Mouse (Mus musculus) kidney, postnatal 0 days (tissue): ENCODE measurements at regions not wholly inside any gene's neighbourhood (a gene's known extent, or its start where the extent isn't known, plus 50 kb on each side); places are given as distances from the start of the nearest gene placed in this dataset.

Experiments used
- ATAC-seq: fragments of 200-750 bp; cut with Nextera tagmentation; replicated peaks from 2 replicates; pipeline ENCODE4 v1.8.0; 2017; ENCODE audit warnings: low read depth, moderate number of reproducible peaks, moderate TSS enrichment, moderate library complexity; ENCODE audit not compliant: low FRiP score
- DNase-seq: peaks from one replicate; pipeline ENCODE4 v3.0.0-alpha.2; 2016; ENCODE audit warnings: low spot score
- H3K27ac ChIP-seq: fragments of 300-500 bp; sonication (generic); 2 replicates; pipeline ENCODE4 v1.5.1; 2014; ENCODE audit warnings: mild to moderate bottlenecking
- H3K27me3 ChIP-seq: fragments of 300-500 bp; sonication (generic); 2 replicates; pipeline ENCODE4 v1.6.1; 2014; ENCODE audit warnings: low read length, mixed read lengths; ENCODE audit not compliant: insufficient read depth
- H3K36me3 ChIP-seq: fragments of 300-500 bp; sonication (generic); 2 replicates; pipeline ENCODE4 v1.6.1; 2014; ENCODE audit warnings: low read length, mixed read lengths; ENCODE audit not compliant: insufficient read depth
- H3K4me1 ChIP-seq: fragments of 300-500 bp; sonication (generic); replicated peaks from 2 replicates; pipeline ENCODE4 v1.6.1; 2014; ENCODE audit warnings: antibody characterized with exemption, low read length, mixed read lengths; ENCODE audit not compliant: insufficient read depth
- H3K4me2 ChIP-seq: fragments of 300-500 bp; sonication (generic); 2 replicates; pipeline ENCODE4 v1.6.1; 2014; ENCODE audit warnings: mild to moderate bottlenecking, low read length, moderate library complexity, mixed read lengths
- H3K4me3 ChIP-seq: fragments of 300-500 bp; sonication (generic); replicated peaks from 2 replicates; pipeline ENCODE4 v1.5.1; 2014; ENCODE audit warnings: low read depth, low read length
- H3K9ac ChIP-seq: fragments of 300-500 bp; sonication (generic); 2 replicates; pipeline ENCODE4 v1.6.1; 2014; ENCODE audit warnings: low read depth, low read length
- H3K9me3 ChIP-seq: fragments of 300-500 bp; sonication (generic); replicated peaks from 2 replicates; pipeline ENCODE4 v1.6.1; 2016; ENCODE audit warnings: low read length, inconsistent platforms, mixed read lengths
- CTCF ChIP-seq: IDR thresholded peaks from 2 replicates; pipeline ENCODE4 v1.5.1; 2016; ENCODE audit warnings: antibody characterized with exemption, low read depth, mild to moderate bottlenecking, moderate library complexity
- WGBS: fragments of 180-500 bp; shearing (Covaris S2); extraction: QIAGEN DNeasy Blood & Tissue Kit; methylation state at CpG from one replicate; pipeline ENCODE4 v1.1.7; 2014; 5-methylcytosine and 5-hydroxymethylcytosine counted together

DNA sequence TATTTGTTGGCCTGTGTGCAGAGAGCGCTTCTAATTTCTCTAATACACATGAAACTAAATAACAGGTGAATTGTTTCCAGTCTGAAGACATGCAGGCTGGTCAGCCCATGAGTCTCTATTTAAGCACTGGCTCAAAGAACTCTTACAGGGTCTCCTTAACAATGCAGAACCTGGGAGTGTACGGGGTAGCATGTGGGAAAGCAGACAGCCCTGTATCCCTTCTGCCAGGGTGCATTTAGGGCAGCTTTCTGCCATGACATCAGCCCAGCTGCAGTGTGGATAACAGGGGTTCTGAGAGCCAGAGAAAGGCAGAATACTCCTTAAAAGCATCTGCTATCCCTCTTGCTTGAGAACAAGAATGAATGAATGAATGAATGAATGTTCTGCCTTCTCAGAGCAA is 164.7 kb downstream of the Grb14 start:
- 88% methylated on average over 2 of the region's 2 CpGs for WGBS
- Histone ChIP-seq H3K4me1 (no peaks in the 10 kb centered on the region), H3K36me3 (no peaks in the 10 kb centered on the region), H3K9me3 (no peaks in the 10 kb centered on the region), H3K27me3 (no peaks in the 10 kb centered on the region), H3K27ac (no peak overlapping the region), H3K4me2 (no peak overlapping the region), H3K4me3 (no peak overlapping the region), H3K9ac (no peak overlapping the region)
- ATAC-seq, result no peak
- no peak for TF ChIP-seq CTCF
- DNase-seq, result no peak

DNA sequence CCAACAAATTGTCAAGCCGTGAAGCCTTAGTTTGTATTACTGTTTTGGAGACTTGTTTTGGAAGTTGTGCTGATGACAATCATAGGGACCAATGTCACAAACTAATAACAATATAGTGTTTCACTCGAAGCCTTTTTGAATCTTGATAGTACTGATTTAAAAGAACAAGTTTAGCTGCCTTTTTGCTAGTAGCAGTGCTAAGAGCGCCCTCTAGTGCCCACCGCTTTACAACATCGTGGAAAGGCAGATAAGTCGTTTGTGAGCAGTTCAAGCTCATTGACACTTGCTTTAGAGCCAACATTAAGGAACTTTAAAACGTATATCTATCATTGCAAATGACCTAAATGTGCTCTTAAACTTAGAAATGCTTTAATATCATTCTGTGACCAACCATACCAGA is 170.9 kb downstream of the Grb14 start:
- Histone ChIP-seq H3K9ac (no peak overlapping the region), H3K9me3 (no peaks in the 10 kb centered on the region), H3K27me3 (no peaks in the 10 kb centered on the region), H3K4me2 (no peak overlapping the region), H3K4me3 (no peak overlapping the region), H3K27ac (no peak overlapping the region), H3K4me1 (no peaks in the 10 kb centered on the region), H3K36me3 (no peaks in the 10 kb centered on the region)
- peak; percentile 92 for DNase-seq
- 13% methylated on average over 7 of the region's 7 CpGs for WGBS
- TF ChIP-seq CTCF, result peak; percentile 95
- ATAC-seq, result no peak

DNA sequence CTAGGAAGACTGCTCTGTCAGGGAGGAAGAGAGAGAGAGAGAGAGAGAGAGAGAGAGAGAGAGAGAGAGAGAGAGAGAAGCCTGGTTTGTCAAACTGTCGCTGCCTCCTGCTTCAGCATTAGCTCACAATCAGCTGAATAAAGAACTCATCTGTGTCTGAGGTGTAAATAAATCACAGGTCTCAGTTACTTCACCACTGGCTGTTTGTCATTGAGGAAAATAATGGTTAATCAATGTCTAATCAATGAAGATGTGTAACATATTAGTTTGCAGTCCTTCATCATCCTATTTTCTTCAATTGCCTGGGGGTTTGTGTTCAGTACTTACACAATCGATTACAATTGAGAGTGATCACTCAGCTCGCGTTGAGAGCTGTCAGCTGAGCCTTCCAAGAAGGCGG is 171.9 kb downstream of the Grb14 start:
- no peak overlapping the region for H3K4me2 ChIP-seq
- H3K9ac ChIP-seq, result no peak overlapping the region
- H3K27ac ChIP-seq, result no peak overlapping the region
- H3K9me3 ChIP-seq, result no peaks in the 10 kb centered on the region
- no peaks in the 10 kb centered on the region for H3K4me1 ChIP-seq
- DNase-seq (no peak), ATAC-seq (no peak)
- H3K36me3 ChIP-seq, result no peaks in the 10 kb centered on the region
- TF ChIP-seq CTCF, result no peak
- 63% methylated on average over 5 of the region's 5 CpGs for WGBS
- no peaks in the 10 kb centered on the region for H3K27me3 ChIP-seq
- no peak overlapping the region for H3K4me3 ChIP-seq

DNA sequence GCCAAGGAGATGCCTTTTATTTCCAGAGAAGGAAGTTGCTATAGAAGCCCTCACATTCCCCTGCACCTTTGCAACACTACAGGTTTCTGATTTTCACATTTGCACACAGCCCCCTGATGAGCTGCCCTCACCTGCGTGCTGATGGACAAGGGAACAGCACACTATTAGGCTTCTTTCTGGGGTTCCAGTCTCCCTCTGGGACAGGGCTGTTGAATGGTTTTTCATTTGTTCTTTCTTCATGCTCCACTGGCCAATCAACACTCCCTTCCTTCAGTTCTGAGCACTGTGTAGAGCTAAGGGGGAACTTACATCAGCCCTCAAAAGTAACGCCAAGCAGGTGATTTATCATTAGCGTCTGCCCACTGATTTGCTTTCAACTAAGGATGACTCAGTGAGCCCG is 173.7 kb downstream of the Grb14 start:
- Histone ChIP-seq H3K4me1 (no peaks in the 10 kb centered on the region), H3K27me3 (no peaks in the 10 kb centered on the region), H3K4me2 (no peak overlapping the region), H3K9me3 (no peaks in the 10 kb centered on the region), H3K4me3 (no peak overlapping the region), H3K9ac (no peak overlapping the region), H3K36me3 (no peaks in the 10 kb centered on the region), H3K27ac (no peak overlapping the region)
- TF ChIP-seq CTCF, result no peak
- 54% methylated on average over 4 of the region's 4 CpGs for WGBS
- DNase-seq (no peak), ATAC-seq (no peak)

DNA sequence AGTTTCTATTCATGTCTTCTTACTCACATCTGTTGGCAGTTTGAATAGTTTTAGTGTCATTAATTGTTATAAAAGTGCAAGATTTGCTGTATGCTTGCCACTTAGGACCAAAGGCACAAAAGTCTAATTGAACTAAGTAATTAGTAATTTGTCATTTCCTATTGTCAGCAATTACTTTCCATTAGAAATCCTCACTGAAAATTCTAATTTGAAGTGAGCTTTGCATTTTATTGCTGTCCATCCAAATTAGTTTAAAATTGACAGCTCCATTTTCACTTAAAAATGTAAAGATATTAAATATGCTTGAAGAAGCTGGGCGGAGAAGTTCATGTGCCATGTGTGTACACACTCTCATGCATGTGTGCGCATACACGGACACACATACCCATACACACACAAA is 174.1 kb downstream of the Grb14 start:
- ATAC-seq (no peak), DNase-seq (no peak)
- Histone ChIP-seq H3K27me3 (no peaks in the 10 kb centered on the region), H3K4me2 (no peak overlapping the region), H3K27ac (no peak overlapping the region), H3K9me3 (no peaks in the 10 kb centered on the region), H3K36me3 (no peaks in the 10 kb centered on the region), H3K4me3 (no peak overlapping the region), H3K4me1 (no peaks in the 10 kb centered on the region), H3K9ac (no peak overlapping the region)
- 98% methylated on average over 3 of the region's 3 CpGs for WGBS
- TF ChIP-seq CTCF, result no peak

DNA sequence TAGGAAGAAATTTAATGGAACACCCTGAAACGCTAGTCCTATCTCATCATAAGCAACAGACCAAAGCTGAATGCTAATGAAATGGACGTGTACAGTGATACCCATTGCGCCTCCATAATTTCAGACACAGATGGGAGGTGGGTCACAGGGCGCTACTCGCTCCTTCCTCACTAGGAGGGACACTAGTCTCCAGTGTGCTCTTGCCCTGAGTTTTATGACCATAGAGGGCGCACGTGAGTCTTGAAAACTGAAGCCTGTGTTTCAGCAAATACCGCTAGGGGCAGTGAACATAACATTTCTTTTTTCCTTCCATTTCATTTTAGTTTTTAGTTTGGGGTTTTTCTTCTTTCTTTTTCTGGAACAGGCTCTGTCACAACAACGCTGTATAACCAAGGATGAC is 200.3 kb downstream of the Grb14 start:
- Histone ChIP-seq H3K9me3 (no peaks in the 10 kb centered on the region), H3K27me3 (no peaks in the 10 kb centered on the region), H3K4me2 (no peak overlapping the region), H3K4me1 (no peaks in the 10 kb centered on the region), H3K27ac (no peak overlapping the region), H3K9ac (no peak overlapping the region), H3K4me3 (no peak overlapping the region), H3K36me3 (no peaks in the 10 kb centered on the region)
- TF ChIP-seq CTCF, result 0 out of 2 replicates have a peak, but pooled peaks have one; percentile 17
- no peak for ATAC-seq
- no peak for DNase-seq
- 83% methylated on average over 9 of the region's 9 CpGs for WGBS

DNA sequence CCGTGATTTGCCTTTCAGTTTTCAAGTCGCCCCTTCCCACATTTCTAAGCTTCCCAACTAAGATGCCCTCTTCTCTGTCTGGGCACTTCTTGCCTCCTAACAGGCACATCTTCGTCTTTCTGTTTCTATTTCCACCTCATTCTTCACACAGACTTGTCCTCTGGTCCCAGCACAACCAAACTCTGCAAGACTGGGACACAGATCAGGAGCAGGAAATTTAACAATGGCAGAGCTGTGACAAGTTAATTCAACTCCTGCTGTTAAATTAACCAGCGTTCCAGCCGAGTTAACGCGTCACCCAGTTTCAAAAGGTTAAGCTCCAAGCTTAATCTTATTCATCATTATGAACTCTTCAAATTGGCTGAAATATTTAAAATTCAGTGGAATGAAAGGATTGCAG is 200.9 kb downstream of the Grb14 start:
- H3K4me3 ChIP-seq, result no peak overlapping the region
- H3K36me3 ChIP-seq, result no peaks in the 10 kb centered on the region
- no peaks in the 10 kb centered on the region for H3K4me1 ChIP-seq
- H3K27me3 ChIP-seq, result no peaks in the 10 kb centered on the region
- no peak for ATAC-seq
- no peak overlapping the region for H3K4me2 ChIP-seq
- no peak overlapping the region for H3K27ac ChIP-seq
- no peak overlapping the region for H3K9ac ChIP-seq
- 65% methylated on average over 7 of the region's 7 CpGs for WGBS
- H3K9me3 ChIP-seq, result no peaks in the 10 kb centered on the region
- TF ChIP-seq CTCF, result no peak
- DNase-seq, result no peak
